Mouse (Mus musculus) C2C12 (cell line): ENCODE measurements around the gene Gdf9. TPM values are rescaled to one million over a fixed set of nuclear protein-coding genes. Genes with fewer than 3 reads are reported as not detected.
A peak's percentile ranks its signal among the peaks of the same experiment; 100 is the strongest.

Experiments
- H3K27me3 ChIP-seq: one replicate; pipeline ENCODE4 v1.6.1; 2011; ENCODE audit not compliant: control insufficient read depth, insufficient read depth, insufficient read length
- H3K36me3 ChIP-seq: one replicate; pipeline ENCODE4 v1.6.1; 2011; ENCODE audit not compliant: control insufficient read depth, insufficient read depth
- H3K4me3 ChIP-seq: one replicate; pipeline ENCODE4 v1.5.1; 2011; ENCODE audit warnings: mild to moderate bottlenecking, control low read depth; ENCODE audit not compliant: poor library complexity, insufficient read depth, severe bottlenecking
- H3K79me2 ChIP-seq: one replicate; pipeline ENCODE4 v1.6.1; 2011; ENCODE audit not compliant: control insufficient read depth, insufficient read depth
- H3K79me3 ChIP-seq: one replicate; pipeline ENCODE4 v1.6.1; 2011; ENCODE audit warnings: low read depth, control low read depth
- H3ac ChIP-seq: one replicate; pipeline ENCODE3; 2011; ENCODE audit warnings: low read depth; ENCODE audit not compliant: control insufficient read depth, insufficient read length
- CEBPB ChIP-seq: IDR thresholded peaks from one replicate; pipeline ENCODE4 v1.6.1; 2011; ENCODE audit warnings: low read depth, mild to moderate bottlenecking, control low read depth, moderate library complexity
- CTCF ChIP-seq: IDR thresholded peaks from one replicate; pipeline ENCODE4 v1.5.1; 2011; ENCODE audit not compliant: control insufficient read depth, insufficient read depth, insufficient read length
- FOSL1 ChIP-seq: IDR thresholded peaks from one replicate; pipeline ENCODE4 v1.8.0; 2011; ENCODE audit warnings: mild to moderate bottlenecking, low read length; ENCODE audit not compliant: poor library complexity, insufficient read depth, severe bottlenecking
- MAX ChIP-seq: IDR thresholded peaks from one replicate; pipeline ENCODE4 v1.6.1; 2011; ENCODE audit warnings: mild to moderate bottlenecking, control low read depth
- MYOD1 ChIP-seq: IDR thresholded peaks from one replicate; pipeline ENCODE4 v1.6.1; 2011; ENCODE audit warnings: low read depth; ENCODE audit not compliant: control insufficient read depth, insufficient read length
- MYOG ChIP-seq: IDR thresholded peaks from one replicate; pipeline ENCODE4 v1.6.1; 2011; ENCODE audit not compliant: control insufficient read depth, insufficient read length; ENCODE audit errors: extremely low read depth
- USF1 ChIP-seq: IDR thresholded peaks from one replicate; pipeline ENCODE4 v1.6.1; 2011; ENCODE audit warnings: low read depth, mild to moderate bottlenecking, control low read depth, moderate library complexity
- microRNA-seq: library from miRNA; unstranded; fragments of <30 nt; microRNA quantifications from one replicate; pipeline ENCODE4, GENCODE M21; 2019; ENCODE audit warnings: borderline microRNAs expressed
- polyA plus RNA-seq: library from polyadenylated mRNA; unstranded; fragments of >200 nt; fragmentation: generic; extraction: Trizol; gene quantifications from one replicate; pipeline ENCODE4 v1.2.1, GENCODE M21; 2012; ENCODE audit warnings: missing spikeins

Gdf9 gene
- polyA plus RNA-seq, 1 experiment = 0.70 TPM

DNA sequence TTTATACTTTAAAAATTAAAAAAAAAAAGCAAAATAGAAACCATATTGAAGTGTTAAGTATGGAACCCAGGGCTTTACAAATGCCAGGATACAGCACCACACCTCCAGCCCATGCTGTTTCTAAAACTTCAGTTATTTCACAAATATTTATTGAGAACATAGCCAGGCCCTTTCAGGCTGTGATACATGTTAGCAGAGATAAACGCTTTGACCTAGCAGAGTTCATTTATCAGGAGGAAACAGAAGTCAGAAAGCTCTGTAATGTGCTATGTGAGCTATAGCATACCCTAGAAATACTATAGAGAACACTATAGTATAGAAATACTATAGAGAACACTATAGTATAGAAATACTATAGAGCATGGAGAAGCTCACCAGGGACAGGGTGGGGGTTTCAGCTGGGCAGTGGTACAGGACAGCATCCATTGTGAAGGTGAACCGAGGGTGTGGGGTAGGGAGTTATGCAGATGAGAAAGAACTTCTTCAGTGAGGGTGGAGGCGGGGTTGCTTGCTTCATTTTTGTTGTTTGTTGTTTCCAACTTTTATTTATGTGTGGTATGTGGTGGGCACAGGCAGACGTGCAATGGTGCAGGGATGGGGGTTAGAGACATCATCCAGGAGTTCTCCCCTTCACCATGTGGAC, 50.4 kb downstream of the Gdf9 start:
- no peaks in the 10 kb centered on the region for H3K79me3 ChIP-seq
- H3K36me3 ChIP-seq = no peaks in the 10 kb centered on the region
- H3ac ChIP-seq = no peak overlapping the region
- no peaks in the 10 kb centered on the region for H3K27me3 ChIP-seq
- no peak overlapping the region for H3K4me3 ChIP-seq
- no peaks in the 10 kb centered on the region for H3K79me2 ChIP-seq
- TF ChIP-seq MAX = no peak
- TF ChIP-seq CTCF = no peak
- no peak for TF ChIP-seq FOSL1
- no peak for TF ChIP-seq MYOD1
- no peak for TF ChIP-seq MYOG
- TF ChIP-seq USF1 = no peak
- TF ChIP-seq CEBPB = no peak

DNA sequence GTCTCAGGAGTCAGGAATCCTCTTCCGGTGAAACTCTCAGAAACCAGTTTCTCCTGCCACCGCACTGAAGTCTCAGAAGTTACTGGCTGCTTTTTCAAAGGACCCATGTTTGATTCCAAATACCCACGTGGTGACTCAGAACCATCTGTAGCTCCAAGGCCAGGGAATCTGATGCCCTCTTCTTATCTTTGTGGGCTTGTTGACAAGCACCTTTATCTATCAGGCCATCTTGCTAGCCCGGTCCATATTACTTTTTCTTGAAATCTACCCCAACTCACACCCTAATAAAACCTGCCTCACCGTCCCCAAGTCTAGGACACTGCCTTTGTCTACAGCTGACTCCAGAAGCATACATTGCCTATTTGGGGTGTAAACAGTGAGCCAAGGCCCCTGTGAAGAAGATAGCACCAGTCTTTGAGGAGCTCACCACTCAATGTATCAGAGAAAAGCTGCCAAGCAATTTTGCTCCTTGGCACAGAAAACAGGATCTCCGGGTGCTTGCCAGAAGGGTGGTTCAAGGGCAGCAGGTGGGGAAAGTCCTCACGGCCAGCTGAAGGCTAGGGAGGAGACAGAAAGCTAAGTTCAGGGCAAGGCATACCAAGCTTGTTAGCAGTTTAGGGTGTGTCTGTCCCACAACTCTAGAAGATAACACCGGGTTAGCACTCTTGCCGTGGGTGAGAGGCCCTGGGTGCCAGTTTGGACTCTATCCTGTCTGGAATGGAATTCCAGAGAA, 52.5 kb downstream of the Gdf9 start:
- no peaks in the 10 kb centered on the region for H3K79me3 ChIP-seq
- no peaks in the 10 kb centered on the region for H3K79me2 ChIP-seq
- TF ChIP-seq MYOG (no peak), FOSL1 (peak; percentile 7)

DNA sequence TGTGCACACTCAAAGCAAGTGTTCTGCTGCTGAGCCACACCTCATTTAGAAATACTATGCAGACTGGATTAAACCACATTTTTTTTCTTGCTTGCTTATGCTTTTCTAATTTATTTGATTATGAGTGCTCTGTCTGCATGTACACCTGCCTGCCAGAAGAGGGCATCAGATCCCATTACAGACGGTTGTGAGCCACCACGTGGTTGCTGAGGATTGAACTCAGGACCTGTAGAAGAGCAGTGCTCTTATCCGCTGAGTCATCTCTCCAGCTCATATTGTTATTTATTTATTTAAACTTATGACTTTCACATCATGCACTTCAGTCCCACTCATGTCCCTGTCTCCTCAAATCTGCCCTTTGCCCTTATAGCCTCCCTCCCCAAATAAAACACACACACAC, 54.9 kb downstream of the Gdf9 start:
- H3K36me3 ChIP-seq = no peaks in the 10 kb centered on the region
- TF ChIP-seq USF1 (peak; percentile 48), MYOG (no peak), MAX (peak; percentile 32), CEBPB (no peak), MYOD1 (no peak), CTCF (no peak)
- no peaks in the 10 kb centered on the region for H3K27me3 ChIP-seq
- H3K79me2 ChIP-seq = no peaks in the 10 kb centered on the region
- H3K79me3 ChIP-seq = no peaks in the 10 kb centered on the region
- H3ac ChIP-seq = no peak overlapping the region
- no peak overlapping the region for H3K4me3 ChIP-seq

More for the DNA sequence above, 52.5 kb downstream of the Gdf9 start:
- Histone ChIP-seq H3K27me3 (no peaks in the 10 kb centered on the region), H3K36me3 (no peaks in the 10 kb centered on the region), H3ac (no peak overlapping the region), H3K4me3 (no peak overlapping the region)

DNA sequence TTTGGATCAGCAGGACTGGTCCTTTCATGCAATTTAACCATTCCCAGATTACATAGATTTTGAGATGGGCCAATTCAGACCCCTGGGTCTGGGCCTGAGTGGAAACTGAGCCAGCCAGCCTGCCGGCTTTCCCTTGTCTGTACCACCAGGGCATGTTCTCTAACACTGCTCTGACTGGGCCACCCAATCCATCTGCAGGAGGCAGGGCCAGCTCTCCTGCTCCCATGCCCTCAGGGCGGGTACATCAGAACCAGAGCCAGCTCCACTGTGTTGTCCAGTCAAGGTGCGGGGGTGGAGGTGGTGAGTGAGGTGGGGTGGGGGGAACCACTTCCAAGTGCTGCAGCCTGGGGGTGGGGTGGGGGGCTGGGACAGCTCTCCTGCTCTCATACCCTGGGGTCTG, 55.5 kb downstream of the Gdf9 start:
- no peaks in the 10 kb centered on the region for H3K79me2 ChIP-seq
- no peak for TF ChIP-seq MAX
- no peak for TF ChIP-seq MYOG
- H3K4me3 ChIP-seq = no peak overlapping the region
- no peaks in the 10 kb centered on the region for H3K79me3 ChIP-seq
- no peaks in the 10 kb centered on the region for H3K27me3 ChIP-seq
- H3ac ChIP-seq = no peak overlapping the region
- no peaks in the 10 kb centered on the region for H3K36me3 ChIP-seq

DNA sequence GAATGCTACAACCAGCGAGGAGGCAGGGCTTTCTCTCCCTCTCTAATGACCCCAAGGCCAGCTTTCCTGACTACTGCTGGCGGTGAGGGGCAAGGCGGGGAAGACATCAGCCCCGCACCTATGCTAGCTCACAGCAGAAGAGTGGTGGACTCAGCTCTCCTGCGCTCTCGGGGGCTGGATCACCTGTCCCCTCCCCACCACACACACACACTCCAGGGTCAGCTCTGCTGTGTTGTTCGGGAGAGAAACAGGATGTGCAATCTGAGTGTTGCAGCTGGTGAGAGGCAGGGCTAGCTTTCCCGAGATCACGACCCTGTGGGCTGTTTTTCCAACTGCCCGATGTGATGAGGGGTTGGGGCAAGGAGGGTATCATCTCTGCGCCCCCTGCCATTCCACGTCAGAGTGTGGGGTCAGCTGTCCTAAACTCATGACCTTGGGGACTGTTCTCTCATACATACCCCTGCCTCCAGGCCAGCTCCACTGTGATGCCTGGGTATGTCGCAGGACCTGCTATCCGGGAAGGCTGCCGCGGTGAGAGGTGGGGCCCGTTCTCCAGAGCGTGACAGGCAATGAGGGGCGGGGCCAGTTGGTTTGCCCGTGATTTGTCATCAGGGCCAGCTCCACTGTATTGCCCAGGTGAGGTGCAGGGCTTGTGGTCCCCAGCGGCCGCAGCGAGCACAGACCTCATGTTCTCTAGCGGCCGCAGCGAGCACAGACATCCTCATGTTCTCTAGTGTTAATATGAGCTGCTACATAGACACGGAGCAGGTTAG, 56.2 kb downstream of the Gdf9 start:
- TF ChIP-seq MYOD1 = no peak
- no peak for TF ChIP-seq CEBPB
- no peak for TF ChIP-seq CTCF
- TF ChIP-seq MYOG = no peak
- no peak for TF ChIP-seq USF1
- TF ChIP-seq MAX = no peak
- TF ChIP-seq FOSL1 = no peak
- H3K4me3 ChIP-seq = no peak overlapping the region
- H3K36me3 ChIP-seq = no peaks in the 10 kb centered on the region
- no peaks in the 10 kb centered on the region for H3K79me3 ChIP-seq
- H3K27me3 ChIP-seq = no peaks in the 10 kb centered on the region
- H3K79me2 ChIP-seq = no peaks in the 10 kb centered on the region
- H3ac ChIP-seq = no peak overlapping the region

Small RNA genes lying within 50 kb of the gene (microRNA-seq; reads per million reads assigned to microRNA genes)
- 0.24 reads per million for gene Mir6920

Other genes with a start within 250 kb of the Gdf9 start
- 112 TPM for gene Hspa4, start 130.6 kb upstream of the Gdf9 start, polyA plus RNA-seq
- gene Zcchc10, start 106.3 kb upstream of the Gdf9 start, polyA plus RNA-seq = 8.2 TPM
- 12.1 TPM for gene Aff4, start 80.2 kb upstream of the Gdf9 start, polyA plus RNA-seq
- gene Leap2, start 7.9 kb upstream of the Gdf9 start, polyA plus RNA-seq = not detected
- gene Uqcrq, start 192 bp upstream of the Gdf9 start, polyA plus RNA-seq = 664 TPM
- gene Gm10447, start 26.1 kb downstream of the Gdf9 start, polyA plus RNA-seq = not detected
- 0.82 TPM for gene Shroom1, start 26.2 kb downstream of the Gdf9 start, polyA plus RNA-seq
- not detected for gene Gm9837, start 39.5 kb downstream of the Gdf9 start, polyA plus RNA-seq
- not detected for gene Gm9945, start 49.1 kb downstream of the Gdf9 start, polyA plus RNA-seq
- gene Sowaha, start 49.3 kb downstream of the Gdf9 start, polyA plus RNA-seq = not detected
- gene Sept8, start 88.2 kb downstream of the Gdf9 start, polyA plus RNA-seq = 32.7 TPM
- 7.9 TPM for gene Kif3a, start 136.4 kb downstream of the Gdf9 start, polyA plus RNA-seq
- gene Il4, start 187.6 kb downstream of the Gdf9 start, polyA plus RNA-seq = not detected
- gene Il13, start 203.7 kb downstream of the Gdf9 start, polyA plus RNA-seq = not detected